Mouse (Mus musculus): ENCODE measurements around the gene Fam89a.

Fam89a gene

GRCm38 (mm10) chr8:124751709-124752173, at the start of gene Fam89a:
TSS of gene Fam89a (minus strand) at chr8:124751832.
- no peak for DNase-seq

GRCm38 (mm10) chr8:124800542-124800941, 48.9 kb upstream of the Fam89a start:
- no peak for DNase-seq

GRCm38 (mm10) chr8:124795781-124796488, 44.3 kb upstream of the Fam89a start:
- DNase-seq: no peak

GRCm38 (mm10) chr8:124794486-124794780, 42.8 kb upstream of the Fam89a start:
- DNase-seq: peak; percentile 88

GRCm38 (mm10) chr8:124793661-124794485, 42.2 kb upstream of the Fam89a start:
- peak; percentile 56 for DNase-seq

- peak; percentile 77 for DNase-seq
These were observed 41.6 kb upstream of the Fam89a start for GRCm38 (mm10) chr8:124793172-124793651.

GRCm38 (mm10) chr8:124792708-124793107, 41.1 kb upstream of the Fam89a start, which contains the start of gene Trim67:
TSS of gene Trim67 (plus strand) at chr8:124793092.
- peak; percentile 78 for DNase-seq

GRCm38 (mm10) chr8:124792186-124792585, 40.6 kb upstream of the Fam89a start:
- peak; percentile 59 for DNase-seq

- no peak for DNase-seq
These were observed 40.1 kb upstream of the Fam89a start for GRCm38 (mm10) chr8:124791751-124792150.

GRCm38 (mm10) chr8:124790676-124791075, 39.0 kb upstream of the Fam89a start:
- DNase-seq: no peak

- no peak for DNase-seq
These were observed 33.0 kb upstream of the Fam89a start for GRCm38 (mm10) chr8:124784613-124785012.

GRCm38 (mm10) chr8:124783228-124783627, 31.6 kb upstream of the Fam89a start:
- no peak for DNase-seq

- no peak for DNase-seq
These were observed 30.8 kb upstream of the Fam89a start for GRCm38 (mm10) chr8:124782431-124782830.

- DNase-seq: peak; percentile 60
These were observed 28.6 kb upstream of the Fam89a start for GRCm38 (mm10) chr8:124780236-124780635.

GRCm38 (mm10) chr8:124775695-124776094, 24.1 kb upstream of the Fam89a start:
- DNase-seq: peak; percentile 82

- DNase-seq: no peak
These were observed 20.8 kb upstream of the Fam89a start for GRCm38 (mm10) chr8:124772389-124772788.

- DNase-seq: no peak
These were observed 11.4 kb upstream of the Fam89a start for GRCm38 (mm10) chr8:124763061-124763460.

GRCm38 (mm10) chr8:124758544-124758943, 6.9 kb upstream of the Fam89a start:
- no peak for DNase-seq

- DNase-seq: no peak
These were observed 5.0 kb upstream of the Fam89a start for GRCm38 (mm10) chr8:124756601-124757000.

- DNase-seq: no peak
These were observed 4.5 kb upstream of the Fam89a start for GRCm38 (mm10) chr8:124756153-124756552.

- DNase-seq: no peak
These were observed 3.8 kb upstream of the Fam89a start for GRCm38 (mm10) chr8:124755481-124755880.

- no peak for DNase-seq
These were observed 3.2 kb upstream of the Fam89a start for GRCm38 (mm10) chr8:124754792-124755190.

GRCm38 (mm10) chr8:124754101-124754791, 2.6 kb upstream of the Fam89a start:
- DNase-seq: no peak

All from cerebellum, adult 8-10 months (tissue).